Mouse (Mus musculus) spleen, postnatal 14 days (tissue): ENCODE measurements at regions not wholly inside any gene's neighbourhood (a gene's known extent, or its start where the extent isn't known, plus 50 kb on each side); places are given as distances from the start of the nearest gene placed in this dataset.

ENCODE experiments used
- DNase-seq, 2 experiments: peaks; one replicate each; pipeline ENCODE4 v3.0.0; 2021 to 2022; ENCODE audit warnings: low spot score in 2 of 2

- no peak for DNase-seq
These were observed 307.6 kb downstream of the Sox4 start for GRCm38 (mm10) chr13:28645881-28646280.

- DNase-seq, result no peak
These were observed 308.5 kb downstream of the Sox4 start for GRCm38 (mm10) chr13:28644846-28645574.

- no peak for DNase-seq
These were observed 312.7 kb downstream of the Sox4 start for GRCm38 (mm10) chr13:28640826-28641225.

DNA sequence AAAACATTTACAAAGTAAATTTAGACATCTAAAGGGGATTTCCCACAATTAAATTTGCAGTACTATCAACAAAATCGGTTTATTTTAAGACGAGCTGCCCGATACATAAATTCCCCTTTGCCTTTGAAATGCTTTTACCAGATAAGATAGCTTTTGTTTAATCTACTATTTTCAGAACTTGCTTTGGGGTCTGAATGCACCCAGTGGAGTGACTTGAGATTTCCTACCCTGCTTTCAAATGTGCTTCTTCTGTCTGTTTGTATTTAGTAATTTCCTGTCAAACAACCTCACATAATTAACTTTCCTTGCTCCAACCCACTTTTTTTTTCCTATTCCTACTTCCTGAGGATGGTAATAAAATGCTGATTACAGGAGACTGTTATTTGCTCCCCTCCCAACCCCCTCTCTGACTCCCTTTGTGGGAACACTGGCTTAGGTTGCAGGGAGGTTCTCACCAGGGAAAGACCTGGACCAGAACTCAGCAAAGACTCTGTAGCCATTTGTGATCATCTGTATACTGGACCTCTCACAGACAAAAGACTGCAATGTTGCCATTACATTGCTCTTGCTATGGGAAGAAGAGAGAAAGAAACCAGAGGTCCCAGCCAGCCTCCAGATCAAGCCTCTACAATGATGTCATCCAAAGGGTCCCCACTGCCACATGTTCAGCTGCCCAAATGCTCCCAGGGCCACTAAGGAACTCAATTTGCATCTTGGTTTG lies 318.1 kb downstream of the Sox4 start:
- DNase-seq, result no peak

GRCm38 (mm10) chr13:28633541-28634041 lies 319.9 kb downstream of the Sox4 start:
- DNase-seq, result no peak

DNA sequence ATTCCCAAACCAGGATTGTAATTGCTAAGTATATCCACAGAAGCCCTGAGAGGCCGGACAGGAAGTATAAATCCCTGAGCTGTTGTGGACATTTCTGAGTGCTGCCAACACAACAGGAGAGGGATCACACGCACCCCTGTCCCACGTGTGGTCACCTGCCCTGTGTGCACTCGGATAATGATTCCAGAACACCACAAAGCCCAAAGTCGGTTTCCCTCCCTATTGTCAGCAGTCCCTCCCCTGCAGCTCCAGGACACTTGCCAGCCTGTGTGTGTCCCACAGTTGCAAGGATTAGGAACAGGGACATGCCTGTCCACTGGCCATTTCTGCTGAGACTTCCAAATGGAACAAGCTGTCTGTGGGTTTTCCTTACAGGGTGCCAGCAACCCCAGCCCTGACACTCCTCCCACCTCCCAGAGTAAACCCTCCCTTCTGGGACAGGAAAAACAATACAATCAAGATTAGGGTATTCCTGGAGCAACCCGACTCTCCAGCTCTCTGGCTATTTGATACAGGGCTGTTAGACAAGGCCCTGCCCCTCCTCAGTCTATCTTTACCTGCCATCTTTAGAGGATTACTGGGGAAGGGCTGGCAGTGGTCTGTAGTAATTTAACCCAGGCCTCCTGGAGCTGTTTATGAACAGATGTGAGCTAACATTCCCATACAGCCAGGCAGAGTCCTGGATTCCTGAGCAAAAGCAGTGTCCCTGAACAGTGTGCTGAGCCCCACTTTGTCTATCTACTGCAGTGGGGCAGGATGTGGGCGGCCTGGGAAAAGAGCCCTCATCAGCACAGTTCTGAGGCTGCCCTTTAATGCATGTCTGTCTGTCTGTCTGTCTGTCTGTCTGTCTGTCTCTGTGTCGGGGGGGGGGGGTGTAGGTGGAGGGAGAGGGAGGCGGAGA lies 323.8 kb downstream of the Sox4 start:
- DNase-seq, result no peak

- DNase-seq, result no peak
These were observed 324.8 kb downstream of the Sox4 start for GRCm38 (mm10) chr13:28628751-28629150.

GRCm38 (mm10) chr13:28618961-28619360 lies 334.6 kb downstream of the Sox4 start:
- DNase-seq, result no peak

DNA sequence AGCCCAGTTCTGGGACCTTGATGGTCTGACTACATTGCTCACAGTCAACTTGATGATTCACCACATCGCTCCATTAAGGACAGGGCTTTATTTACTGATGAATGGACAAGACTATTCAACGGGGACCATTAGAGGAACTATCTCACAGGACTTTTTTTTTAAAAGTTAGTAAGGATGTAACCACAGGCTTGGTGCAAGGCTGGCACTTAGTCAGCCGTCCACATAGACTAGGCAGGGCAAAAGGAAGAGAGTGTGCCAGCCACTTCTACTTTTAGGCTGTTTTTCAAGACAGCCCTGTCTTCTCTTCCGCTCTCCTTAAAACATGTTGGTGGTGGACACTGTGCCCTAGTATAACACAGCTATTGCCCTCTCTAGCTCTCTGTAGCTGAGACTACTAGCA lies 336.0 kb downstream of the Sox4 start:
- DNase-seq, result no peak

- DNase-seq, result no peak
These were observed 336.7 kb downstream of the Sox4 start for GRCm38 (mm10) chr13:28616645-28617381.

GRCm38 (mm10) chr13:28607551-28608114 lies 345.9 kb downstream of the Sox4 start:
- no peak for DNase-seq

GRCm38 (mm10) chr13:28606651-28607050 lies 346.9 kb downstream of the Sox4 start:
- DNase-seq, result no peak

DNA sequence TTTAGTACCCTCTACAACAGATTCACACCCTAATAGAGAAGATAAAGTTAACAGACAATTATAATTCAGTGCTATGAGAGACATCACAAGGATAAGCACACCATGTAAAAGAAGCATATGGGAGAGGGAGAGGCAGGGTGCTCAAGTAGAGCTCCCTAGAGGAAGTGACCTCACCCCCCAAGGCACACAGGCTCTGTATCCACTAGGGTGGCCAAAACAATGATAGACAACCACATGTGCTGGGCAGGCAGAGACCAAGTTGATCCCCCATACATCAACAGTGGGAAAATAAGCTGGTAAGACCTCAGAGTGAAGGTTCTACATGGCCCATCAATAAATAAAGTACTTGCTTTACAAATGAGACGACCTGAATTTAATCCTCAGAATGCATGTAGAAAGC lies 347.7 kb downstream of the Sox4 start:
- DNase-seq, result no peak

DNA sequence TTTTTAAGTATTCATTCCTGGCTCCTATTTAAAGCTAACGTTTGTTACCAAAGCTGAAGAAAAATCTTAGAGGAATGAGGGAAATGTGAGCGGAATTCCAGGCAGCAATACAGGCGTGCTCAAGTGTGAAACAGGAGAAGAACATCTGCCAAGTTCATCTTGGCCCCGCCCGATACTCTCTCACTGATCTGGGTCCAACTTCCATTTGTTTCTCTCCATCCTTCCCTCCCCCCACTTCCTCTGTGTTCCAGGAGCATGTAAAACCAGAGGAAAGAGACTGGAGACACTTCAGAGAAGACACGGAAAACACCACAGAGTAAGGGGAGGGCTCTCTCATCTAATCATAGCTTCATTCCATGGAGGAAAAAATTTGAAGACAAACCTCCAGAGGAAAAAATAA lies 346.7 kb downstream of the Gm11361 start:
- no peak for DNase-seq

- peak in 1 of 2 experiments; percentile 7 for DNase-seq
These were observed 343.5 kb downstream of the Gm11361 start for GRCm38 (mm10) chr13:28600792-28601191.

DNA sequence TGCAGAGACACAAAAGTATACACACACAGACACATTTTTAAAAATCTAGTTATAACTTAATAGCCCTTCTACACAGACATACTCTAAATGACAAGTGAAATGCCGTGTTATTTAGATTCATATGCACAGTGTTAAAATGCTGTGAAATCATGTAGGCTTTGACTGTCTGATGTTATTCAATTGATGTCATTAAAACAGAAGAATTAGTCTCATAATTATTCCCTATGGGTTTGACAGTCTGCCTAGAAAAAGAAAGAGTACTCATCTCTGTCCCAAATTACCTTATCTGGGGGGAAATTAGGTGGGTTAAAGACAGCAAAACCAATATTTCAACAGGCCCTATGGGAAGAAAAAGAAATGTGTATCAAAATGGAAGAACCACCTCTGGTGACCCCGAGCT lies 339.0 kb downstream of the Gm11361 start:
- DNase-seq, result no peak

- no peak for DNase-seq
These were observed 334.8 kb downstream of the Gm11361 start for GRCm38 (mm10) chr13:28592176-28592575.

GRCm38 (mm10) chr13:28587977-28588376 lies 330.6 kb downstream of the Gm11361 start:
- no peak for DNase-seq

DNA sequence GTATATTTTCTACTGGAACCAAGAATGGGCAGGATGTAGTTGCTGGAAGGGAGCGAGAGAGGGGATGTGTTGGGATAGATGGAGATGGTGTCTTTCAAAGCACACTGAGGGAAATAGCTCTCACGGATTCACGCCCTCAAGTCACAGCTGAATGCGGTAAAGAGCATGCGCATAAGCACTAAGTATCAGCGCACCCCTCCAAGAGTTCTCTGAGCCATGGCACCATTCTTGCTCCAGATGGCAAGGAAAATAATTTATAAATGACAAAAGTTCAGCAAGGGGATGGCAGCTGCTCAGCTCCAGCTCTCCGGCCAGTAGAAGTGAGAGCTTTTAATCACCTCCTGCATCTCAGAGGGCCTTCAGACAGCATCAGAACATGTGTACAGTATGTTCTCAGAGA lies 329.4 kb downstream of the Gm11361 start:
- no peak for DNase-seq

DNA sequence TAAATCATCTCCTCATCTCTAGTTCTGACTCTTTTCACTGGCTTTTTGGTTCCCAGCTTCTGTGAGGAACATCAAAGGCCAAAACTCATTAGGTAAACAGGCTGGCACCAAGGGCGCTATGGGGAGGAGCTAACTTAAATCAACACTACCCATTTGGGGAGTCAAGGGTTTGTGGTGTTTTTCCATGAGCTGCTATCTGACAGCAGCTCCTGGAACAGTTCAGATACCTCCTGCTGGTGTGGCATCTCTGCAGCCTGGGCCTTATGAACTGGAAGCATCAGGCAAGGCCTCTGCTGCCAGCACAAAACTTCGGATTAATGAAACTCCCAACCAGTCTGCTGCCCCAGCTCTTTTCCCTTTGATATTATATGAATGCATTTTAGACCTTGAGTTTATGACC lies 328.8 kb downstream of the Gm11361 start:
- no peak for DNase-seq

GRCm38 (mm10) chr13:28583617-28584016 lies 326.3 kb downstream of the Gm11361 start:
- no peak for DNase-seq
